ENCODE assay signal across 8 mouse cellular contexts in genomic region chr7:141193348-141193856, GRCm38 (mm10). TPM values are rescaled to one million over a fixed set of nuclear protein-coding genes. Genes with fewer than 3 reads are reported as not detected.
A peak's percentile ranks its signal among the peaks of the same experiment; 100 is the strongest.
DNase-seq lines count a peak whose midpoint lies in the region; ATAC-seq and TF ChIP-seq lines count a peak whose summit lies in the region.

No protein-coding gene starts in this region.

- peak; percentile 60 for DNase-seq in right cerebral cortex, postnatal 10 days (ENCODE audit: low spot score in 2 of 2)
- no peak for DNase-seq in right cerebral cortex, postnatal 36 days (ENCODE audit: low spot score in 2 of 2)
- peak; percentile 34 to 42 for DNase-seq in frontal cortex, postnatal 36 days (ENCODE audit: low spot score in 2 of 2)
- peak; percentile 39 for DNase-seq in lung, embryonic 14.5 days
- DNase-seq in c-Kit-positive CD71-positive TER-119-positive erythroid progenitor cells, embryonic 14.5 days (ENCODE audit: low spot score): no peak

- H3K9me3 ChIP-seq in kidney, embryonic 14.5 days (ENCODE audit: control insufficient read depth, low read length): no peaks in the 10 kb centered on the region
- no peaks in the 10 kb centered on the region for H3K9me3 ChIP-seq in lung, embryonic 14.5 days (ENCODE audit: low read depth, low read length)
- H3K9me3 ChIP-seq in neural tube, embryonic 14.5 days (ENCODE audit: control insufficient read depth, low read length): no peaks in the 10 kb centered on the region

- peak overlapping the region; percentile 93 for H3K9ac ChIP-seq in kidney, embryonic 14.5 days (ENCODE audit: low read depth, low read length)
- peak overlapping the region; percentile 86 for H3K9ac ChIP-seq in lung, embryonic 14.5 days
- H3K9ac ChIP-seq in neural tube, embryonic 14.5 days (replicated peaks; ENCODE audit: low read depth, low read length): peak overlapping the region; percentile 92

- peak overlapping the region; percentile 97 for H3K4me2 ChIP-seq in kidney, embryonic 14.5 days (replicated peaks; ENCODE audit: low read depth, low read length)
- peak overlapping the region; percentile 99 for H3K4me2 ChIP-seq in lung, embryonic 14.5 days
- peak overlapping the region; percentile 89 for H3K4me2 ChIP-seq in neural tube, embryonic 14.5 days (ENCODE audit: low read depth, low read length)

- peaks cover 17% of the 10 kb centered on the region for H3K4me1 ChIP-seq in brown adipose tissue, adult 24 weeks (ENCODE audit: control insufficient read depth, insufficient read depth, insufficient read length, low read length)
- H3K4me1 ChIP-seq in kidney, embryonic 14.5 days (ENCODE audit: control insufficient read depth, insufficient read depth, low read length): peaks cover 14% of the 10 kb centered on the region; the same call in 1 of the 2 replicates
- peaks cover 10% of the 10 kb centered on the region for H3K4me1 ChIP-seq in lung, embryonic 14.5 days (ENCODE audit: insufficient read depth)
- H3K4me1 ChIP-seq in neural tube, embryonic 14.5 days (ENCODE audit: control insufficient read depth, insufficient read depth, low read length): peaks cover 9% of the 10 kb centered on the region

- H3K4me3 ChIP-seq in brown adipose tissue, adult 24 weeks (ENCODE audit: insufficient read depth, low read depth, low read length): peak overlapping the region; percentile 99
- peak overlapping the region; percentile 92 for H3K4me3 ChIP-seq in kidney, embryonic 14.5 days (ENCODE audit: low read length)
- peak overlapping the region; percentile 94 for H3K4me3 ChIP-seq in lung, embryonic 14.5 days (ENCODE audit: low read depth, low read length)
- peak overlapping the region; percentile 94 for H3K4me3 ChIP-seq in neural tube, embryonic 14.5 days (ENCODE audit: low read depth, low read length)

- H3K27me3 ChIP-seq in kidney, embryonic 14.5 days (ENCODE audit: control insufficient read depth, insufficient read depth, low read length): no peaks in the 10 kb centered on the region
- H3K27me3 ChIP-seq in lung, embryonic 14.5 days (ENCODE audit: insufficient read depth, low read length): no peaks in the 10 kb centered on the region
- H3K27me3 ChIP-seq in neural tube, embryonic 14.5 days (ENCODE audit: control insufficient read depth, insufficient read depth, low read length): no peaks in the 10 kb centered on the region

- peaks cover 31% of the 10 kb centered on the region for H3K36me3 ChIP-seq in kidney, embryonic 14.5 days (ENCODE audit: control insufficient read depth, insufficient read depth, low read length)
- H3K36me3 ChIP-seq in lung, embryonic 14.5 days (ENCODE audit: insufficient read depth): peaks cover 34% of the 10 kb centered on the region
- H3K36me3 ChIP-seq in neural tube, embryonic 14.5 days (ENCODE audit: control insufficient read depth, insufficient read depth, low read length): peaks cover 31% of the 10 kb centered on the region

- WGBS in kidney, embryonic 14.5 days: under 1% methylated on average over 41 of the region's 43 CpGs
- WGBS in lung, embryonic 14.5 days: 0% methylated on average over 34 of the region's 43 CpGs
- 3% methylated on average over 34 of the region's 43 CpGs for WGBS in neural tube, embryonic 14.5 days

- H3K27ac ChIP-seq in brown adipose tissue, adult 24 weeks (replicated peaks; ENCODE audit: low read depth, low read length): peak overlapping the region; percentile 46
- H3K27ac ChIP-seq in kidney, embryonic 14.5 days (ENCODE audit: low read depth, low read length): peak overlapping the region; percentile 65; the same call in 1 of the 2 replicates
- peak overlapping the region; percentile 83 for H3K27ac ChIP-seq in lung, embryonic 14.5 days (ENCODE audit: low read depth)
- H3K27ac ChIP-seq in neural tube, embryonic 14.5 days (ENCODE audit: low read depth, low read length): peak overlapping the region; percentile 75

- ATAC-seq in kidney, embryonic 14.5 days (ENCODE audit: low FRiP score, low TSS enrichment): peak; percentile 16
- peak; percentile 45 for ATAC-seq in lung, embryonic 14.5 days (ENCODE audit: insufficient read depth)
- ATAC-seq in neural tube, embryonic 14.5 days (ENCODE audit: low read depth): peak; percentile 10

- TF ChIP-seq CTCF in lung, embryonic 14.5 days (IDR thresholded peaks at IDR 0.05; ENCODE audit: low read depth): no peak

RNA-seq across cellular contexts. Expression of gene Hras, which starts 0.4 kb away (rescaled TPM):
- polyA plus RNA-seq in brown adipose tissue, adult 24 weeks (2012; ENCODE audit: insufficient read depth, insufficient read length, missing spikeins): 72.6 and 86.6 TPM in 2 replicates
- 97.2 and 97.8 TPM in 2 replicates for polyA plus RNA-seq in kidney, embryonic 14.5 days (2014; fragmentation: Nextera tagmentation; extraction: Ambion mirVana)
- 85.8 and 97.4 TPM in 2 replicates for polyA plus RNA-seq in lung, embryonic 14.5 days (2014; fragmentation: Nextera tagmentation; extraction: Ambion mirVana)
- polyA plus RNA-seq in neural tube, embryonic 14.5 days (2014; fragmentation: Nextera tagmentation; extraction: Ambion mirVana): 152 and 166 TPM in 2 replicates

RNA-seq across cellular contexts. Expression of gene Lrrc56, which starts 0.6 kb away (rescaled TPM):
- 3.4 and 5.8 TPM in 2 replicates for polyA plus RNA-seq in brown adipose tissue, adult 24 weeks (2012; ENCODE audit: insufficient read depth, insufficient read length, missing spikeins)
- 6.7 and 9.5 TPM in 2 replicates for polyA plus RNA-seq in kidney, embryonic 14.5 days (2014; fragmentation: Nextera tagmentation; extraction: Ambion mirVana)
- 3.8 and 4.3 TPM in 2 replicates for polyA plus RNA-seq in lung, embryonic 14.5 days (2014; fragmentation: Nextera tagmentation; extraction: Ambion mirVana)
- 4.4 and 6.7 TPM in 2 replicates for polyA plus RNA-seq in neural tube, embryonic 14.5 days (2014; fragmentation: Nextera tagmentation; extraction: Ambion mirVana)

RNA-seq across cellular contexts. Expression of gene Lmntd2, which starts 20.5 kb away (rescaled TPM):
- not detected in 2 replicates for polyA plus RNA-seq in brown adipose tissue, adult 24 weeks (2012; ENCODE audit: insufficient read depth, insufficient read length, missing spikeins)
- polyA plus RNA-seq in kidney, embryonic 14.5 days (2014; fragmentation: Nextera tagmentation; extraction: Ambion mirVana): 3.3 and 3.4 TPM in 2 replicates
- polyA plus RNA-seq in lung, embryonic 14.5 days (2014; fragmentation: Nextera tagmentation; extraction: Ambion mirVana): 0.74 and 1.4 TPM in 2 replicates
- 0.21 and 0.45 TPM in 2 replicates for polyA plus RNA-seq in neural tube, embryonic 14.5 days (2014; fragmentation: Nextera tagmentation; extraction: Ambion mirVana)

RNA-seq across cellular contexts. Expression of gene Rnh1, which starts 20.7 kb away (rescaled TPM):
- polyA plus RNA-seq in brown adipose tissue, adult 24 weeks (2012; ENCODE audit: insufficient read depth, insufficient read length, missing spikeins): 49.5 and 67.9 TPM in 2 replicates
- 116 and 122 TPM in 2 replicates for polyA plus RNA-seq in kidney, embryonic 14.5 days (2014; fragmentation: Nextera tagmentation; extraction: Ambion mirVana)
- 124 and 130 TPM in 2 replicates for polyA plus RNA-seq in lung, embryonic 14.5 days (2014; fragmentation: Nextera tagmentation; extraction: Ambion mirVana)
- polyA plus RNA-seq in neural tube, embryonic 14.5 days (2014; fragmentation: Nextera tagmentation; extraction: Ambion mirVana): 45.3 and 54.3 TPM in 2 replicates

RNA-seq across cellular contexts. Expression of gene Rassf7, which starts 22.3 kb away (rescaled TPM):
- 1.4 and 1.5 TPM in 2 replicates for polyA plus RNA-seq in brown adipose tissue, adult 24 weeks (2012; ENCODE audit: insufficient read depth, insufficient read length, missing spikeins)
- polyA plus RNA-seq in kidney, embryonic 14.5 days (2014; fragmentation: Nextera tagmentation; extraction: Ambion mirVana): 52.0 and 52.9 TPM in 2 replicates
- 38.9 and 41.1 TPM in 2 replicates for polyA plus RNA-seq in lung, embryonic 14.5 days (2014; fragmentation: Nextera tagmentation; extraction: Ambion mirVana)
- 24.8 and 25.3 TPM in 2 replicates for polyA plus RNA-seq in neural tube, embryonic 14.5 days (2014; fragmentation: Nextera tagmentation; extraction: Ambion mirVana)

Comparison
In these comparisons a context has a peak if more than half of its experiments do, and no peak if none do; other contexts are left out.
1. DNase-seq: peak in right cerebral cortex, postnatal 10 days (2 of 2), frontal cortex, postnatal 36 days (2 of 2) and lung, embryonic 14.5 days (single experiment); none in right cerebral cortex, postnatal 36 days (0 of 2) and c-Kit-positive CD71-positive TER-119-positive erythroid progenitor cells, embryonic 14.5 days (single experiment).
2. Peak in every context shown above with its lines, with median percentiles within 50 percentile points of each other: H3K27ac ChIP-seq, H3K4me3 ChIP-seq, ATAC-seq, H3K4me2 ChIP-seq and H3K9ac ChIP-seq.